Comparison of ENCODE assay signal across 11 mouse cellular contexts in the genomic region with DNA sequence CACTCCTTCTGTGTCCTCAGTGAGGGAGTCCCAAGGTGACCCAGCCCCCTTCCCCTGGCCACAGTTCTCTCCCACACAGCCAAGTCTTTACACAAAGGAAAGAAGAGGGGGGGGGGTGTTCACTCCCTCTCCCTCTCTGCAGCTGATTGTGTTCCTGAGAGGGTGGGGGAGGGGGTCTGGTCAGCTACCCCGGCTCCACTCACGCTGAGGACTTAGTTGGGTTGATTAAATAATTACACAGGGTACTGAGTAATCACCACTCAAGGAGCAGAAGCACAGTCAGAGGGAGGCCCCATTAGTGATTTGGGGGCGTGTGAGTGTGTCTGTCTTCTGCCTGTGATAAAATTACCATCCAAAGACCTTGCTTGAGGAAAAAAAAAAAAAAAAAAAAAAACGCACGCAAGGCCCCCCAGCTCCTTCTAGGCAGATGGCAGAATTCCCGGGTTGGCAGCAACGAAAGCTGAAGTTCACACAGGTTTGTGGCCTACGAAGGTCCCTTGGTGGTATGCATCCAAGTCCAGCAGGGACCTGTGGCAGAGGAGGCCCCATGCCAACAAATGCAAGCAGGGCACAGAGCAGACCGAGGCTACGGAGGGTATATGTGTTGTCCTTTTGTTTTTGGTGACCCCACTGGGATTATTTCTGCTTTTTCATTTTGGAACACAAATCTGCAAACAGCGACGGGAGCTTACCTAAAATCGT. TPM values are rescaled to one million over a fixed set of nuclear protein-coding genes. Genes with fewer than 3 reads are reported as not detected.
DNase-seq lines count a peak whose midpoint lies in the region; ATAC-seq and TF ChIP-seq lines count a peak whose summit lies in the region.
"Had no signal": no experiment of that assay in that cellular context is flagged by ENCODE, and none has a peak within 500 bp of the region (broad histone marks: within the 10 kb centered on the region; RNA-seq: fewer than 3 reads in every experiment).

No protein-coding gene starts in this region.

- H3K4me2 ChIP-seq in hindbrain, embryonic 12.5 days (replicated peaks), result no peak overlapping the region
- H3K4me2 ChIP-seq in forebrain, embryonic 15.5 days (replicated peaks), result no peak overlapping the region; the same call in 1 of the 2 replicates
- no peak overlapping the region for H3K4me2 ChIP-seq in midbrain, embryonic 14.5 days (ENCODE audit: low read length)
- H3K4me2 ChIP-seq: embryonic facial prominence, embryonic 15.5 days had no signal

- no peak for TF ChIP-seq POLR2A in thymus, adult 2 months (IDR thresholded peaks at IDR 0.05; ENCODE audit: control insufficient read depth, extremely low read depth, insufficient read depth, low read length, poor library complexity)

- no peaks in the 10 kb centered on the region for H3K36me3 ChIP-seq in hindbrain, embryonic 10.5 days
- no peaks in the 10 kb centered on the region for H3K36me3 ChIP-seq in hindbrain, embryonic 12.5 days
- H3K36me3 ChIP-seq in embryonic facial prominence, embryonic 10.5 days (replicated peaks), result no peaks in the 10 kb centered on the region
- no peaks in the 10 kb centered on the region for H3K36me3 ChIP-seq in forebrain, embryonic 15.5 days
- no peaks in the 10 kb centered on the region for H3K36me3 ChIP-seq in midbrain, embryonic 14.5 days (ENCODE audit: control insufficient read depth, insufficient read depth, low read length)
- H3K36me3 ChIP-seq in thymus, adult 2 months (ENCODE audit: control insufficient read depth, insufficient read depth, low read length), result no peaks in the 10 kb centered on the region
- H3K36me3 ChIP-seq: embryonic facial prominence, embryonic 15.5 days had no signal

- ATAC-seq in hindbrain, embryonic 12.5 days (ENCODE audit: low FRiP score), result no peak
- peak; percentile 80 for ATAC-seq in forebrain, embryonic 15.5 days (replicated peaks)
- 0 out of 2 replicates have a peak, but pooled peaks have one; percentile 27 for ATAC-seq in midbrain, embryonic 14.5 days (ENCODE audit: low FRiP score, low TSS enrichment)

- H3K27me3 ChIP-seq in hindbrain, embryonic 10.5 days (ENCODE audit: insufficient read depth, poor library complexity, severe bottlenecking), result peaks cover 20% of the 10 kb centered on the region; the same call in 1 of the 2 replicates
- peaks cover 31% of the 10 kb centered on the region for H3K27me3 ChIP-seq in hindbrain, embryonic 12.5 days
- peaks cover 20% of the 10 kb centered on the region for H3K27me3 ChIP-seq in embryonic facial prominence, embryonic 10.5 days (replicated peaks; ENCODE audit: low read depth, poor library complexity, severe bottlenecking)
- H3K27me3 ChIP-seq in forebrain, embryonic 15.5 days, result no peaks in the 10 kb centered on the region
- H3K27me3 ChIP-seq in midbrain, embryonic 14.5 days (ENCODE audit: control insufficient read depth, insufficient read depth, low read length), result no peaks in the 10 kb centered on the region
- H3K27me3 ChIP-seq in thymus, adult 2 months (ENCODE audit: control insufficient read depth, insufficient read depth, low read length), result no peaks in the 10 kb centered on the region
- H3K27me3 ChIP-seq: embryonic facial prominence, embryonic 15.5 days had no signal

- no peak overlapping the region for H3K9ac ChIP-seq in hindbrain, embryonic 12.5 days
- H3K9ac ChIP-seq in forebrain, embryonic 15.5 days (replicated peaks), result 0 out of 2 replicates have a peak overlapping the region, but pooled peaks have one; percentile 10
- no peak overlapping the region for H3K9ac ChIP-seq in midbrain, embryonic 14.5 days (replicated peaks; ENCODE audit: low read length)
- H3K9ac ChIP-seq: embryonic facial prominence, embryonic 15.5 days; liver, embryonic 14.5 days had no signal

- peak overlapping the region; percentile 72 for H3K27ac ChIP-seq in hindbrain, embryonic 10.5 days
- H3K27ac ChIP-seq in hindbrain, embryonic 12.5 days, result no peak overlapping the region
- H3K27ac ChIP-seq in embryonic facial prominence, embryonic 10.5 days (replicated peaks), result peak overlapping the region; percentile 6; the same call in 1 of the 2 replicates
- no peak overlapping the region; the same call in 1 of the 2 replicates for H3K27ac ChIP-seq in forebrain, embryonic 15.5 days (replicated peaks)
- no peak overlapping the region for H3K27ac ChIP-seq in midbrain, embryonic 14.5 days (replicated peaks; ENCODE audit: low read depth, low read length)
- no peak overlapping the region for H3K27ac ChIP-seq in thymus, adult 2 months (ENCODE audit: control insufficient read depth, insufficient read depth, low read length)
- H3K27ac ChIP-seq: embryonic facial prominence, embryonic 15.5 days; liver, embryonic 14.5 days had no signal

- DNase-seq in hindbrain, embryonic 10.5 days (ENCODE audit: low spot score), result no peak
- no peak for DNase-seq in embryonic facial prominence, embryonic 10.5 days (ENCODE audit: low spot score)
- DNase-seq in midbrain, embryonic 14.5 days, result peak; percentile 36
- no peak for DNase-seq in thymus, adult 2 months
- DNase-seq in layer of hippocampus, postnatal 14 days (ENCODE audit: low spot score in 2 of 2), result no peak
- DNase-seq: thymus, postnatal 25 days had no signal

- no peak overlapping the region for H3K4me3 ChIP-seq in hindbrain, embryonic 10.5 days
- H3K4me3 ChIP-seq in hindbrain, embryonic 12.5 days, result no peak overlapping the region
- no peak overlapping the region for H3K4me3 ChIP-seq in embryonic facial prominence, embryonic 10.5 days
- no peak overlapping the region for H3K4me3 ChIP-seq in forebrain, embryonic 15.5 days
- no peak overlapping the region for H3K4me3 ChIP-seq in midbrain, embryonic 14.5 days (replicated peaks; ENCODE audit: low read depth, low read length)
- no peak overlapping the region for H3K4me3 ChIP-seq in thymus, adult 2 months (ENCODE audit: control insufficient read depth, insufficient read depth, low read length)
- H3K4me3 ChIP-seq: embryonic facial prominence, embryonic 15.5 days; megakaryocyte, embryonic 14.5 days had no signal

- WGBS in hindbrain, embryonic 10.5 days, result 54% methylated on average over 13 of the region's 13 CpGs
- 47% methylated on average over 13 of the region's 13 CpGs for WGBS in hindbrain, embryonic 12.5 days
- WGBS in embryonic facial prominence, embryonic 10.5 days, result 49% methylated on average over 13 of the region's 13 CpGs
- WGBS in forebrain, embryonic 15.5 days, result 9% methylated on average over 13 of the region's 13 CpGs
- WGBS in midbrain, embryonic 14.5 days, result 29% methylated on average over 13 of the region's 13 CpGs
- WGBS in thymus, adult 2 months, result 77% methylated on average over 13 of the region's 13 CpGs

- H3K9me3 ChIP-seq in hindbrain, embryonic 10.5 days, result no peaks in the 10 kb centered on the region
- no peaks in the 10 kb centered on the region for H3K9me3 ChIP-seq in hindbrain, embryonic 12.5 days (replicated peaks)
- no peaks in the 10 kb centered on the region for H3K9me3 ChIP-seq in embryonic facial prominence, embryonic 10.5 days
- H3K9me3 ChIP-seq in forebrain, embryonic 15.5 days, result no peaks in the 10 kb centered on the region
- no peaks in the 10 kb centered on the region for H3K9me3 ChIP-seq in midbrain, embryonic 14.5 days (ENCODE audit: control insufficient read depth, low read length)
- H3K9me3 ChIP-seq: embryonic facial prominence, embryonic 15.5 days had no signal

- no peak for TF ChIP-seq CTCF in thymus, adult 2 months (IDR thresholded peaks at IDR 0.05; ENCODE audit: borderline replicate concordance, control insufficient read depth, extremely low read depth, insufficient read depth, low read length, poor library complexity)

- H3K4me1 ChIP-seq in hindbrain, embryonic 10.5 days (replicated peaks), result peaks cover 16% of the 10 kb centered on the region
- peaks cover 9% of the 10 kb centered on the region for H3K4me1 ChIP-seq in hindbrain, embryonic 12.5 days
- peaks cover 16% of the 10 kb centered on the region for H3K4me1 ChIP-seq in embryonic facial prominence, embryonic 10.5 days
- peaks cover 17% of the 10 kb centered on the region for H3K4me1 ChIP-seq in forebrain, embryonic 15.5 days
- H3K4me1 ChIP-seq in midbrain, embryonic 14.5 days (ENCODE audit: control insufficient read depth, insufficient read depth, low read length), result 0 out of 2 replicates have a peak, but pooled peaks cover 7% of the 10 kb centered on the region
- no peaks in the 10 kb centered on the region for H3K4me1 ChIP-seq in thymus, adult 2 months (replicated peaks; ENCODE audit: control insufficient read depth, insufficient read depth, low read length)
- H3K4me1 ChIP-seq: megakaryocyte, embryonic 14.5 days had no signal

RNA-seq across cellular contexts. Expression of a gene that starts 55.3 kb away (rescaled TPM):
- polyA plus RNA-seq in hindbrain, embryonic 10.5 days (2016; fragmentation: Nextera tagmentation; extraction: Ambion mirVana), result 79.4 and 105 TPM in 2 replicates
- 114 and 122 TPM in 2 replicates for polyA plus RNA-seq in hindbrain, embryonic 12.5 days (2016; fragmentation: Nextera tagmentation; extraction: Ambion mirVana)
- polyA plus RNA-seq in embryonic facial prominence, embryonic 10.5 days (2016; fragmentation: Nextera tagmentation; extraction: Ambion mirVana), result 115 and 117 TPM in 2 replicates
- polyA plus RNA-seq in forebrain, embryonic 15.5 days (2015; fragmentation: Nextera tagmentation; extraction: Ambion mirVana), result 106 and 113 TPM in 2 replicates
- 83.2 and 83.5 TPM in 2 replicates for polyA plus RNA-seq in midbrain, embryonic 14.5 days (2014; fragmentation: Nextera tagmentation; extraction: Ambion mirVana)
- polyA plus RNA-seq in thymus, adult 2 months (2012; rRNA removed), result 21.2 and 30.2 TPM in 2 replicates
- total RNA-seq in layer of hippocampus, postnatal 14 days (2021), result 10 to 100 TPM; 80.3 to 88.0 TPM

Comparison
In these comparisons a context has a peak if more than half of its experiments do, and no peak if none do; other contexts are left out.
1. H3K27ac ChIP-seq: peak in hindbrain, embryonic 10.5 days (single experiment) and embryonic facial prominence, embryonic 10.5 days (single experiment); none in hindbrain, embryonic 12.5 days (single experiment), forebrain, embryonic 15.5 days (single experiment), midbrain, embryonic 14.5 days (single experiment) and thymus, adult 2 months (single experiment).